Mouse (Mus musculus) cerebellum, adult 2 months (tissue): ENCODE measurements around the gene Irf2.

Experiments
- CTCF ChIP-seq: fragments of 200-500 bp; IDR thresholded peaks from 2 replicates; pipeline ENCODE4 v1.5.1; 2011; ENCODE audit warnings: low read depth, mild to moderate bottlenecking, control low read depth, low read length, moderate library complexity, borderline replicate concordance; ENCODE audit not compliant: insufficient read depth
- POLR2A ChIP-seq: fragments of 200-500 bp; IDR thresholded peaks from 2 replicates; pipeline ENCODE4 v1.6.1; 2011; ENCODE audit warnings: low read length, control low read depth, borderline replicate concordance; ENCODE audit not compliant: insufficient read depth

- TF ChIP-seq CTCF, result no peak
- TF ChIP-seq POLR2A, result no peak
Measured at GRCm38 (mm10) chr8:46769408-46770180, 30.1 kb downstream of the Irf2 start.
